Mouse (Mus musculus): ENCODE results near the gene Crb3.

Crb3 gene

GRCm38 (mm10) chr17:57105181-57106034, 46.5 kb downstream of the Crb3 start, which contains the start of gene Tnfsf9:
Tnfsf9 (plus strand) TSS chr17:57105325.
- peak; percentile 46 for DNase-seq (ENCODE audit: low read depth, low spot score)

- no peak for DNase-seq (ENCODE audit: low read depth, low spot score)
These were observed 47.1 kb downstream of the Crb3 start for GRCm38 (mm10) chr17:57106035-57106368.

- DNase-seq (ENCODE audit: low read depth, low spot score), result no peak
These were observed 48.2 kb downstream of the Crb3 start for GRCm38 (mm10) chr17:57107064-57107463.

- no peak for DNase-seq (ENCODE audit: low read depth, low spot score)
These were observed 49.2 kb downstream of the Crb3 start for GRCm38 (mm10) chr17:57108040-57108665.

- no peak for DNase-seq (ENCODE audit: low read depth, low spot score)
These were observed 49.8 kb downstream of the Crb3 start for GRCm38 (mm10) chr17:57108666-57109171.

GRCm38 (mm10) chr17:57110005-57110404, 51.1 kb downstream of the Crb3 start:
- no peak for DNase-seq (ENCODE audit: low read depth, low spot score)

- DNase-seq (ENCODE audit: low read depth, low spot score), result peak; percentile 34
These were observed 54.0 kb downstream of the Crb3 start for GRCm38 (mm10) chr17:57112768-57113474.

Measured in skeletal muscle tissue, adult 2 months (tissue).